Mouse (Mus musculus): ENCODE measurements at regions not wholly inside any gene's neighbourhood (a gene's known extent, or its start where the extent isn't known, plus 50 kb on each side); places are given as distances from the start of the nearest gene placed in this dataset.

GRCm38 (mm10) chr11:111706882-111707281 lies 640.9 kb downstream of the Kcnj2 start:
- Histone ChIP-seq H3K9me3 (no peaks in the 10 kb centered on the region), H3K27ac (no peak overlapping the region), H3K4me1 (no peaks in the 10 kb centered on the region), H3K4me3 (no peak overlapping the region), H3K36me3 (replicated peaks) (no peaks in the 10 kb centered on the region), H3K27me3 (ENCODE audit: poor library complexity, severe bottlenecking) (no peaks in the 10 kb centered on the region)
- no peak for DNase-seq (ENCODE audit: extremely low spot score, low spot score)
- WGBS = 76% methylated on average over 4 of the region's 4 CpGs

- 88% methylated on average over 5 of the region's 5 CpGs for WGBS
- Histone ChIP-seq H3K9me3 (no peaks in the 10 kb centered on the region), H3K4me1 (0 out of 2 replicates have a peak, but pooled peaks cover 5% of the 10 kb centered on the region), H3K27ac (no peak overlapping the region), H3K4me3 (no peak overlapping the region), H3K36me3 (replicated peaks) (no peaks in the 10 kb centered on the region), H3K27me3 (ENCODE audit: poor library complexity, severe bottlenecking) (no peaks in the 10 kb centered on the region)
- no peak for DNase-seq (ENCODE audit: extremely low spot score, low spot score)
Observed at GRCm38 (mm10) chr11:111715401-111715800, 649.4 kb downstream of the Kcnj2 start.

DNA sequence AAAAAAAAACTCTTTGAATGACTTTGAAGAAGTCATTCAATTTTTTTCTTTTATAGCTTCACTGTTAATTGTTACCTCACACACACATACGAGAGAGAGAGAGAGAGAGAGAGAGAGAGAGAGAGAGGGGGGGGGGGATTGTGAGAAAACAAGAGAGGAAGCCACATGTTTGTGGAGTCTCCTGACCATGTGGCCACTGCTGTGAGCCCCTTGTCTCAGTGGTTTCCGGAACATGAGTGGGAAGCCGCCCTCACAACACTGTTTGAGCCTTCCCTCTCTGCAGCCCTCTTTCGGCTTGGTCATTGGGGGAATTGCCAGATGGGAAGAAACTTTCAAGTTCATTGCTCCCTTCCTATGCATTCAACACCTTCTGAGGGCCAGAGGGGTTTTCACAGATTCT lies 656.3 kb downstream of the Kcnj2 start:
- Histone ChIP-seq H3K36me3 (replicated peaks) (no peaks in the 10 kb centered on the region), H3K4me1 (no peaks in the 10 kb centered on the region), H3K27ac (no peak overlapping the region), H3K27me3 (ENCODE audit: poor library complexity, severe bottlenecking) (no peaks in the 10 kb centered on the region), H3K4me3 (no peak overlapping the region), H3K9me3 (no peaks in the 10 kb centered on the region)
- WGBS = 74% methylated on average over 4 of the region's 4 CpGs
- no peak for DNase-seq (ENCODE audit: extremely low spot score, low spot score)

- H3K9me3 ChIP-seq = no peaks in the 10 kb centered on the region
- H3K4me3 ChIP-seq = no peak overlapping the region
- no peaks in the 10 kb centered on the region for H3K36me3 ChIP-seq (replicated peaks)
- DNase-seq (ENCODE audit: extremely low spot score, low spot score) = no peak
- H3K4me1 ChIP-seq = no peaks in the 10 kb centered on the region; the same call in 1 of the 2 replicates
- WGBS = 51% methylated on average over 4 of the region's 4 CpGs
- no peaks in the 10 kb centered on the region for H3K27me3 ChIP-seq (ENCODE audit: poor library complexity, severe bottlenecking)
- H3K27ac ChIP-seq = no peak overlapping the region
Observed at GRCm38 (mm10) chr11:111728148-111728547, 662.2 kb downstream of the Kcnj2 start.

DNA sequence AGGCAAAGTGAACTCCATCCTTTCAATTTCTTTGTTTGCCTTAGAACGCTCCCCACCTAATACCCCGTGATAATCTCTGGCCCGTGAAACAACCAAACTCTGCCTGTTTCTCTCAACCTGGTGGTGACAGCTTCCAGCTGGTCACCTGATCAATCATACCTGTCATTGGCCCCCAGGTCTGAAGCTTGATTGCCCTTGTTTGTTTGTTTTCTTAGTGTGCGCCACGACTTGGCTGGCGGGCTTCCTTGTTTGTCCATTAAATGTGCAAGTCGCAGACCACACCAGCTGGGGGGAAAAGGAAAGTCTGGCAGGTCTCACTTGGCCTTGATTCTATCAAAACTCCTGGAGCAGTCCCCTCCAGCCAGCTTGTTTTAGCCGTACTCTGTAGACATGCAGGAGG lies 666.1 kb downstream of the Kcnj2 start:
- WGBS = 86% methylated on average over 8 of the region's 8 CpGs
- Histone ChIP-seq H3K27me3 (ENCODE audit: poor library complexity, severe bottlenecking) (no peaks in the 10 kb centered on the region), H3K4me3 (no peak overlapping the region), H3K4me1 (no peaks in the 10 kb centered on the region; the same call in 1 of the 2 replicates), H3K9me3 (no peaks in the 10 kb centered on the region), H3K27ac (no peak overlapping the region), H3K36me3 (replicated peaks) (no peaks in the 10 kb centered on the region)
- DNase-seq (ENCODE audit: extremely low spot score, low spot score) = no peak

DNA sequence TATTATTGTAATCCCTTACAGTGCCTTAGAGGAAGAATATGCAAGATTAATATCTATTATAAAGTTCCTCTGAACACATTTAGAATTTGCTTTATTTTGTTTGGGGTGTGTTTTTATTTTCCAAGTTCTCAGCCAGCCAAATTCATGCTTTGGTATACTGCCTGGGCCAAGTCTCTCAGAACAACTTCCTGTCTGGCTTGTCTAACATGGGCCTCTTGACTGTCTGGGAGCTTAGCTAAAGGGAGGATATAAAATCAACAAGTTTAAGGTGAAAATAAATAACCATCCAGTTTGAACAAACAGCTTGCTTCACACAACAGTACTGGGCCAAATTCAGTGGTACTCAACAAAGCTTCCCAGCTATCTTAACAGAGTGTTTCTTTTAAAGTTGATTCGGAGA lies 669.5 kb downstream of the Kcnj2 start:
- no peaks in the 10 kb centered on the region for H3K36me3 ChIP-seq (replicated peaks)
- 89% methylated on average over 1 of the region's 1 CpGs for WGBS

DNA sequence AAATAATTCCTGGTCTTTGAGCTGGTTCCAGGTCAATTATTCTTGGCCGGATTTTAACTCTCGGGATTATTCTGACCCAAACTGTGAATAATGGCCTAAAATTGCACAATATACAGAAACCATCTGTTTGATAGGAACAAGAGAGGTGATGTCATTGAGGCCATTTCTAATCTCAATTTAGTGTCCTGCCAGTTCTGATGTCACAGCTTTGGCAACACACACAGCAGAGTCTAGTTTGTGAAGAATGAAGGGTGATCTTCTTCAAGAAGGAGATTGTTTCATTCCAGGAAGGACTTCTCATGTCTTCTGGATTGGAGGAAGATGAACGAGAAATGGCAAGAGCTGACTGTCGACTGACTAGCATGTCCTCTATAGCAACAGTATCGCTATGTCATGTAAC lies 670.0 kb downstream of the Kcnj2 start:
- Histone ChIP-seq H3K36me3 (replicated peaks) (no peaks in the 10 kb centered on the region), H3K27me3 (ENCODE audit: poor library complexity, severe bottlenecking) (no peaks in the 10 kb centered on the region), H3K4me1 (no peaks in the 10 kb centered on the region), H3K4me3 (no peak overlapping the region), H3K27ac (no peak overlapping the region), H3K9me3 (no peaks in the 10 kb centered on the region)
- no peak for DNase-seq (ENCODE audit: extremely low spot score, low spot score)
- 94% methylated on average over 5 of the region's 5 CpGs for WGBS

More for the DNA sequence above, 669.5 kb downstream of the Kcnj2 start:
- Histone ChIP-seq H3K27me3 (ENCODE audit: poor library complexity, severe bottlenecking) (no peaks in the 10 kb centered on the region), H3K9me3 (no peaks in the 10 kb centered on the region), H3K4me3 (no peak overlapping the region), H3K27ac (no peak overlapping the region), H3K4me1 (no peaks in the 10 kb centered on the region)
- DNase-seq (ENCODE audit: extremely low spot score, low spot score) = no peak

DNA sequence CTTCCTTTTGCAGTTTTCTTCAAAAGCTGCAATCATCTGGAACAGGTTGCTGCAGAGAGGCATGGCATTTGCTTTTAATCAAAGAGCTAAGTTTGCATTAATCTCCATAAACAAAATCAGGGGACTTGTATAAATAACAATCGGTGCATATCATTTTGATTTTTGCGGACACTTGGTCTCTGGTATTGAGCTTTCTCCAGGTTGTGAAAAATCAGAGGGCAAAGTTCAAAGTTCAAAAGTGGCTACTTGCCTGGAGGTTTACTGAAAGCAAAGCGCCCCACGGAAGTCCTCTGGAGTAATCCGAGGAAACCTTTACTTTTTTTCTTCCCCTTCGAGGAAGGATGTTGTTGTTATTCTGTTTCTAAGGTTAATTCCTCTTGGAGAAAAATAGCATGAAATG lies 677.4 kb downstream of the Kcnj2 start:
- Histone ChIP-seq H3K9me3 (no peaks in the 10 kb centered on the region), H3K4me3 (no peak overlapping the region), H3K27me3 (ENCODE audit: poor library complexity, severe bottlenecking) (no peaks in the 10 kb centered on the region), H3K36me3 (replicated peaks) (no peaks in the 10 kb centered on the region), H3K27ac (no peak overlapping the region), H3K4me1 (peaks cover 15% of the 10 kb centered on the region)
- 53% methylated on average over 6 of the region's 6 CpGs for WGBS
- no peak for DNase-seq (ENCODE audit: extremely low spot score, low spot score)

GRCm38 (mm10) chr11:111747262-111747946 lies 681.4 kb downstream of the Kcnj2 start:
- Histone ChIP-seq H3K27ac (no peak overlapping the region), H3K4me3 (no peak overlapping the region), H3K27me3 (ENCODE audit: poor library complexity, severe bottlenecking) (no peaks in the 10 kb centered on the region), H3K36me3 (replicated peaks) (no peaks in the 10 kb centered on the region), H3K4me1 (peaks cover 20% of the 10 kb centered on the region), H3K9me3 (no peaks in the 10 kb centered on the region)
- 86% methylated on average over 7 of the region's 7 CpGs for WGBS
- DNase-seq (ENCODE audit: extremely low spot score, low spot score) = no peak

DNA sequence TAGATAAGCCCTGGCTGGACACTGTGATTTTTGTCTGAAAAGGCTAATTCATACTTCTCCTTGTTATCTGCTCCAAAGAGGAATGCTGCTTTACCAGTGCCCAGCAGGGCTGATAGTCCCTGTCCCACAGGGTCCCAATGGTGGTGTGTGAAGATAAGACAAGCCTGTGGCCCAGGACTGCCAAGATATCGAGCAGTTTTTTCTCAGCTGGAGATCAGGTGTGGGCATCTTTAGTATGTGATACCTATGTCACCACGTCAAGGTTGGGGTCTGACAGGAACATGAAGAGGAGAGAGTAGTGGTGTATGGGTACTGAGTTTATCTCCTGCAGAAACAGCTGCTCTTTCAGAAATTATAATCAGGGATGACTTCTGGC lies 682.0 kb downstream of the Kcnj2 start:
- Histone ChIP-seq H3K9me3 (no peaks in the 10 kb centered on the region), H3K27ac (no peak overlapping the region), H3K4me1 (peaks cover 20% of the 10 kb centered on the region), H3K4me3 (no peak overlapping the region), H3K27me3 (ENCODE audit: poor library complexity, severe bottlenecking) (no peaks in the 10 kb centered on the region), H3K36me3 (replicated peaks) (no peaks in the 10 kb centered on the region)
- no peak for DNase-seq (ENCODE audit: extremely low spot score, low spot score)
- 83% methylated on average over 2 of the region's 2 CpGs for WGBS

DNA sequence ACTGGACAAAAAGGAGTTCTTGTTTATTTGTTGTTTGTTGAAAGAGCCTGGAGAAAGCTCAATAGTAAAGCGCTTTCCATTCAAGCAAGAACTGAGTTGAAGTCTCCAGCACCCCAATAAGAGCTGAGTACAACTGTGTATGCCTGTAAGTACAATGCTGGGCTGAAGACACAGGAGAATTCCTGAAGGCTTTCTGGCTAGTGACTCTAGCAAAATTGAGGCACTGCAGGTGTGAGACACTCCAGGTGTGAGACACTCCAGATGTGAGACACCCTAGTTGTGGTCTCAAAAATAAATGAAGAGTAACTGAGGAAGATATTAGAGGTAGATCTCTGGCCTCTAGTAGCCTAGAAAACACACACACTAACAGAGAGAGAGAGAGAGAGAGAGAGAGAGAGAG lies 682.5 kb downstream of the Kcnj2 start:
- Histone ChIP-seq H3K9me3 (no peaks in the 10 kb centered on the region), H3K36me3 (replicated peaks) (no peaks in the 10 kb centered on the region), H3K4me1 (peaks cover 15% of the 10 kb centered on the region), H3K27ac (no peak overlapping the region), H3K4me3 (no peak overlapping the region), H3K27me3 (ENCODE audit: poor library complexity, severe bottlenecking) (no peaks in the 10 kb centered on the region)
- 94% methylated on average over 1 of the region's 1 CpGs for WGBS
- no peak for DNase-seq (ENCODE audit: extremely low spot score, low spot score)

DNA sequence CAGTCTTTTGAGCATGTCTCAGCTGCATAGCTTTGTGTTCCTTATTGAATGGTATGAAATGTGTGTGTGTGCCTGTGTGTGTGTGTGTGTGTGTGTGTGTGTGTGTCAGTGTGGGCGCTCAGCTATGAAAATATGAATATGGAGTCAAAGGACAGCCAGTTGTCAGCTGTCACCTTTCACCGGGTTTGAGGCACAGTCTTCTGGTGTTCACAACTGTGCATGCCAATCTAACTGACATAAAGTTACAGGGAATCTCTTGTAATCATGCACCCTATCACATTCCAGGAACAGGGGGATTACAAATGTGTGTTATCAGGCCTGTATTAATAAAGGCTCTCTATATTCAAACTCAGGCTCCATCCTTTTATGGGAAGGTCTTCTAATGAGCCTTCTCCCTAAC lies 688.8 kb downstream of the Kcnj2 start:
- Histone ChIP-seq H3K36me3 (replicated peaks) (no peaks in the 10 kb centered on the region), H3K9me3 (no peaks in the 10 kb centered on the region), H3K27me3 (ENCODE audit: poor library complexity, severe bottlenecking) (no peaks in the 10 kb centered on the region), H3K4me1 (no peaks in the 10 kb centered on the region), H3K27ac (no peak overlapping the region), H3K4me3 (no peak overlapping the region)
- 93% methylated on average over 2 of the region's 2 CpGs for WGBS
- no peak for DNase-seq (ENCODE audit: extremely low spot score, low spot score)

- WGBS = 85% methylated on average over 3 of the region's 3 CpGs
- Histone ChIP-seq H3K4me3 (no peak overlapping the region), H3K4me1 (peaks cover 12% of the 10 kb centered on the region), H3K27me3 (ENCODE audit: poor library complexity, severe bottlenecking) (no peaks in the 10 kb centered on the region), H3K36me3 (replicated peaks) (no peaks in the 10 kb centered on the region), H3K9me3 (no peaks in the 10 kb centered on the region), H3K27ac (no peak overlapping the region)
- no peak for DNase-seq (ENCODE audit: extremely low spot score, low spot score)
Observed at GRCm38 (mm10) chr11:111763081-111763480, 697.1 kb downstream of the Kcnj2 start.

Data from forebrain, embryonic 10.5 days (tissue).